Mouse (Mus musculus): ENCODE measurements around the gene Fbxw8.

The Fbxw8 gene

GRCm38 (mm10) chr5:118106667-118107066 lies 48.6 kb downstream of the Fbxw8 start:
- no peak for DNase-seq (ENCODE audit: low spot score)

GRCm38 (mm10) chr5:118105536-118105935 lies 49.7 kb downstream of the Fbxw8 start:
- DNase-seq (ENCODE audit: low spot score): no peak

GRCm38 (mm10) chr5:118099870-118100478 lies 55.3 kb downstream of the Fbxw8 start:
- DNase-seq (ENCODE audit: low spot score): no peak

- peak; percentile 79 for DNase-seq (ENCODE audit: low spot score)
Measured at GRCm38 (mm10) chr5:118099069-118099869, 56.0 kb downstream of the Fbxw8 start.

GRCm38 (mm10) chr5:118096317-118096716 lies 58.9 kb downstream of the Fbxw8 start:
- DNase-seq (ENCODE audit: low spot score): no peak

- DNase-seq (ENCODE audit: low spot score): no peak
Measured at GRCm38 (mm10) chr5:118095849-118096248, 59.4 kb downstream of the Fbxw8 start.

- DNase-seq (ENCODE audit: low spot score): no peak
Measured at GRCm38 (mm10) chr5:118095433-118095832, 59.8 kb downstream of the Fbxw8 start.

- DNase-seq (ENCODE audit: low spot score): no peak
Measured at GRCm38 (mm10) chr5:118093321-118094035, 61.8 kb downstream of the Fbxw8 start.

- DNase-seq (ENCODE audit: low spot score): no peak
Measured at GRCm38 (mm10) chr5:118090837-118091236, 64.4 kb downstream of the Fbxw8 start.

GRCm38 (mm10) chr5:118090101-118090500 lies 65.2 kb downstream of the Fbxw8 start:
- no peak for DNase-seq (ENCODE audit: low spot score)

- peak; percentile 94 for DNase-seq (ENCODE audit: low spot score)
Measured at GRCm38 (mm10) chr5:118089102-118089501, 66.2 kb downstream of the Fbxw8 start.

GRCm38 (mm10) chr5:118086956-118087355 lies 68.3 kb downstream of the Fbxw8 start:
- no peak for DNase-seq (ENCODE audit: low spot score)

GRCm38 (mm10) chr5:118085313-118085712 lies 70.0 kb downstream of the Fbxw8 start:
- no peak for DNase-seq (ENCODE audit: low spot score)

- DNase-seq (ENCODE audit: low spot score): peak; percentile 64
Measured at GRCm38 (mm10) chr5:118084171-118084727, 71.0 kb downstream of the Fbxw8 start.

- DNase-seq (ENCODE audit: low spot score): no peak
Measured at GRCm38 (mm10) chr5:118083060-118083638, 72.1 kb downstream of the Fbxw8 start.

GRCm38 (mm10) chr5:118081996-118082395 lies 73.3 kb downstream of the Fbxw8 start:
- DNase-seq (ENCODE audit: low spot score): no peak

GRCm38 (mm10) chr5:118081374-118081949 lies 73.8 kb downstream of the Fbxw8 start:
- DNase-seq (ENCODE audit: low spot score): peak; percentile 50

- DNase-seq (ENCODE audit: low spot score): no peak
Measured at GRCm38 (mm10) chr5:118079839-118080250, 75.4 kb downstream of the Fbxw8 start.

- peak; percentile 60 for DNase-seq (ENCODE audit: low spot score)
Measured at GRCm38 (mm10) chr5:118079354-118079753, 75.9 kb downstream of the Fbxw8 start.

GRCm38 (mm10) chr5:118078550-118078949 lies 76.7 kb downstream of the Fbxw8 start:
- no peak for DNase-seq (ENCODE audit: low spot score)

GRCm38 (mm10) chr5:118076721-118077592 lies 78.3 kb downstream of the Fbxw8 start:
- DNase-seq (ENCODE audit: low spot score): peak; percentile 69

Data from MN1 (cell line).